8 mouse cellular contexts compared by ENCODE assay signal in genomic region chr11:97685613-97686321, GRCm38 (mm10). TPM values are rescaled to one million over a fixed set of nuclear protein-coding genes. Genes with fewer than 3 reads are reported as not detected.
A peak's percentile ranks its signal among the peaks of the same experiment; 100 is the strongest.
DNase-seq lines count a peak whose midpoint lies in the region; ATAC-seq and TF ChIP-seq lines count a peak whose summit lies in the region.

Gene Cisd3 (plus strand): TSS chr11:97685826.

- ATAC-seq in forebrain, embryonic 13.5 days, result peak; percentile 71
- ATAC-seq in heart, postnatal 0 days (ENCODE audit: insufficient read depth, low read depth), result peak; percentile 93
- peak; percentile 85 for ATAC-seq in liver, embryonic 15.5 days (ENCODE audit: insufficient read depth)
- peak; percentile 70; the same call in 1 of the 2 replicates for ATAC-seq in neural tube, embryonic 11.5 days (ENCODE audit: insufficient read depth, low FRiP score, low TSS enrichment)
- peak; percentile 92 for ATAC-seq in stomach, embryonic 16.5 days (ENCODE audit: insufficient read depth, low FRiP score)

- H3K9ac ChIP-seq in forebrain, embryonic 13.5 days, result peak within 1 kb of the TSS; percentile 72
- H3K9ac ChIP-seq in heart, postnatal 0 days (replicated peaks; ENCODE audit: low read depth, low read length), result peak within 1 kb of the TSS; percentile 42
- no peak within 1 kb of the TSS for H3K9ac ChIP-seq in liver, embryonic 15.5 days
- peak within 1 kb of the TSS; percentile 44 for H3K9ac ChIP-seq in neural tube, embryonic 11.5 days (ENCODE audit: low read length)
- peak within 1 kb of the TSS; percentile 54 for H3K9ac ChIP-seq in stomach, embryonic 16.5 days (ENCODE audit: low read length)

- peak within 1 kb of the TSS; percentile 45 for H3K4me3 ChIP-seq in C2C12 (ENCODE audit: insufficient read depth, poor library complexity, severe bottlenecking)
- H3K4me3 ChIP-seq in brown adipose tissue, adult 24 weeks (ENCODE audit: insufficient read depth, low read depth, low read length), result peak within 1 kb of the TSS; percentile 66
- peak within 1 kb of the TSS; percentile 46 for H3K4me3 ChIP-seq in forebrain, embryonic 13.5 days
- H3K4me3 ChIP-seq in heart, postnatal 0 days (ENCODE audit: low read depth, low read length), result peak within 1 kb of the TSS; percentile 45
- peak within 1 kb of the TSS; percentile 40 for H3K4me3 ChIP-seq in liver, embryonic 15.5 days (replicated peaks)
- peak within 1 kb of the TSS; percentile 29 for H3K4me3 ChIP-seq in neural tube, embryonic 11.5 days (ENCODE audit: low read depth, low read length)
- H3K4me3 ChIP-seq in stomach, embryonic 16.5 days (replicated peaks; ENCODE audit: low read length), result peak within 1 kb of the TSS; percentile 37

- no peaks in the 10 kb centered on the region for H3K9me3 ChIP-seq in forebrain, embryonic 13.5 days (replicated peaks)
- H3K9me3 ChIP-seq in heart, postnatal 0 days (replicated peaks; ENCODE audit: control insufficient read depth, low read length), result no peaks in the 10 kb centered on the region
- H3K9me3 ChIP-seq in liver, embryonic 15.5 days (replicated peaks), result no peaks in the 10 kb centered on the region
- no peaks in the 10 kb centered on the region for H3K9me3 ChIP-seq in neural tube, embryonic 11.5 days (ENCODE audit: control insufficient read depth, low read length)
- H3K9me3 ChIP-seq in stomach, embryonic 16.5 days (replicated peaks; ENCODE audit: control insufficient read depth, low read length), result no peaks in the 10 kb centered on the region

- H3K27ac ChIP-seq in brown adipose tissue, adult 24 weeks (replicated peaks; ENCODE audit: low read depth, low read length), result peak within 1 kb of the TSS; percentile 95
- peak within 1 kb of the TSS; percentile 35; the same call in 1 of the 2 replicates for H3K27ac ChIP-seq in forebrain, embryonic 13.5 days
- peak within 1 kb of the TSS; percentile 56 for H3K27ac ChIP-seq in heart, postnatal 0 days (ENCODE audit: low read depth)
- no peak within 1 kb of the TSS for H3K27ac ChIP-seq in liver, embryonic 15.5 days (replicated peaks)
- H3K27ac ChIP-seq in neural tube, embryonic 11.5 days (ENCODE audit: low read depth, low read length), result no peak within 1 kb of the TSS
- peak within 1 kb of the TSS; percentile 42 for H3K27ac ChIP-seq in stomach, embryonic 16.5 days (ENCODE audit: low read length)

- H3K79me3 ChIP-seq in C2C12 (ENCODE audit: low read depth), result peaks cover 11% of the 10 kb centered on the region

- peaks cover 39% of the 10 kb centered on the region for H3K36me3 ChIP-seq in C2C12 (ENCODE audit: control insufficient read depth, insufficient read depth)
- peaks cover 47% of the 10 kb centered on the region for H3K36me3 ChIP-seq in forebrain, embryonic 13.5 days (ENCODE audit: poor library complexity, severe bottlenecking)
- H3K36me3 ChIP-seq in heart, postnatal 0 days (replicated peaks; ENCODE audit: control insufficient read depth, insufficient read depth, low read length), result peaks cover 34% of the 10 kb centered on the region
- H3K36me3 ChIP-seq in liver, embryonic 15.5 days (replicated peaks), result no peaks in the 10 kb centered on the region
- H3K36me3 ChIP-seq in neural tube, embryonic 11.5 days (ENCODE audit: control insufficient read depth, insufficient read depth, low read length), result peaks cover 5% of the 10 kb centered on the region
- peaks cover 10% of the 10 kb centered on the region; the same call in 1 of the 2 replicates for H3K36me3 ChIP-seq in stomach, embryonic 16.5 days (ENCODE audit: control insufficient read depth, insufficient read depth, low read length)

- peak within 1 kb of the TSS; percentile 88 for H3ac ChIP-seq in C2C12 (ENCODE audit: control insufficient read depth, insufficient read length, low read depth)

- peak within 1 kb of the TSS; percentile 92 for H3K4me2 ChIP-seq in forebrain, embryonic 13.5 days
- peak within 1 kb of the TSS; percentile 74 for H3K4me2 ChIP-seq in heart, postnatal 0 days (ENCODE audit: low read depth, low read length)
- peak within 1 kb of the TSS; percentile 61 for H3K4me2 ChIP-seq in liver, embryonic 15.5 days
- peak within 1 kb of the TSS; percentile 74 for H3K4me2 ChIP-seq in neural tube, embryonic 11.5 days (ENCODE audit: low read depth)
- H3K4me2 ChIP-seq in stomach, embryonic 16.5 days (ENCODE audit: low read depth, low read length), result peak within 1 kb of the TSS; percentile 62

- no peak for TF ChIP-seq CTCF in C2C12 (IDR thresholded peaks at IDR 0.05; ENCODE audit: control insufficient read depth, insufficient read depth, insufficient read length)
- no peak for TF ChIP-seq CTCF in heart, postnatal 0 days (IDR thresholded peaks at IDR 0.05; ENCODE audit: low read depth)

- H3K27me3 ChIP-seq in C2C12 (ENCODE audit: control insufficient read depth, insufficient read depth, insufficient read length), result no peaks in the 10 kb centered on the region
- no peaks in the 10 kb centered on the region for H3K27me3 ChIP-seq in forebrain, embryonic 13.5 days
- H3K27me3 ChIP-seq in heart, postnatal 0 days (ENCODE audit: control insufficient read depth, insufficient read depth, low read length), result no peaks in the 10 kb centered on the region
- peaks cover 31% of the 10 kb centered on the region for H3K27me3 ChIP-seq in liver, embryonic 15.5 days
- H3K27me3 ChIP-seq in neural tube, embryonic 11.5 days (ENCODE audit: control insufficient read depth, insufficient read depth, low read length), result no peaks in the 10 kb centered on the region
- no peaks in the 10 kb centered on the region for H3K27me3 ChIP-seq in stomach, embryonic 16.5 days (ENCODE audit: control insufficient read depth, insufficient read depth, low read length)

- DNase-seq in heart, postnatal 0 days (ENCODE audit: low spot score), result peak; percentile 91
- DNase-seq in kidney, postnatal 4 days, result peak; percentile 94 to 97
- DNase-seq in neural tube, embryonic 11.5 days (ENCODE audit: low spot score), result peak; percentile 84

- peaks cover 32% of the 10 kb centered on the region for H3K79me2 ChIP-seq in C2C12 (ENCODE audit: control insufficient read depth, insufficient read depth)

- TF ChIP-seq EP300 in heart, postnatal 0 days (IDR thresholded peaks at IDR 0.05; ENCODE audit: low read depth), result 0 out of 2 replicates have a peak, but pooled peaks have one; percentile 28

- WGBS in forebrain, embryonic 13.5 days, result 1% methylated on average over 41 of the region's 43 CpGs
- WGBS in heart, postnatal 0 days, result under 1% methylated on average over 35 of the region's 43 CpGs
- WGBS in liver, embryonic 15.5 days (ENCODE audit: insufficient replicate concordance), result under 1% methylated on average over 43 of the region's 43 CpGs
- 1% methylated on average over 43 of the region's 43 CpGs for WGBS in neural tube, embryonic 11.5 days
- WGBS in stomach, embryonic 16.5 days, result 1% methylated on average over 43 of the region's 43 CpGs

- H3K4me1 ChIP-seq in brown adipose tissue, adult 24 weeks (ENCODE audit: control insufficient read depth, insufficient read depth, insufficient read length, low read length), result peaks cover 7% of the 10 kb centered on the region; the same call in 1 of the 2 replicates
- H3K4me1 ChIP-seq in forebrain, embryonic 13.5 days, result peaks cover 21% of the 10 kb centered on the region
- peaks cover 10% of the 10 kb centered on the region; the same call in 1 of the 2 replicates for H3K4me1 ChIP-seq in heart, postnatal 0 days (ENCODE audit: control insufficient read depth, insufficient read depth)
- peaks cover 22% of the 10 kb centered on the region for H3K4me1 ChIP-seq in liver, embryonic 15.5 days (replicated peaks)
- H3K4me1 ChIP-seq in neural tube, embryonic 11.5 days (ENCODE audit: control insufficient read depth, insufficient read depth, low read length), result peaks cover 8% of the 10 kb centered on the region; the same call in 1 of the 2 replicates
- peaks cover 15% of the 10 kb centered on the region for H3K4me1 ChIP-seq in stomach, embryonic 16.5 days (ENCODE audit: control insufficient read depth, insufficient read depth, low read length)

TF ChIP-seq in C2C12, 6 proteins besides CTCF, POLR2A, EP300 and RAD21:
- TF ChIP-seq MAX (IDR thresholded peaks at IDR 0.05) (peak; percentile 74), USF1 (IDR thresholded peaks at IDR 0.05; ENCODE audit: low read depth) (no peak)
TF ChIP-seq in C2C12: peak in this region for 1.

RNA-seq across cellular contexts. Expression of gene Cisd3, which starts in this region (rescaled TPM):
- polyA plus RNA-seq in C2C12 (2012; fragmentation: generic; extraction: Trizol), result 110 TPM
- 420 and 579 TPM in 2 replicates for polyA plus RNA-seq in brown adipose tissue, adult 24 weeks (2012; ENCODE audit: insufficient read depth, insufficient read length, missing spikeins)
- polyA plus RNA-seq in forebrain, embryonic 13.5 days (2015; fragmentation: Nextera tagmentation; extraction: Ambion mirVana), result 12.8 and 17.3 TPM in 2 replicates
- total RNA-seq in heart, postnatal 0 days (2014; rRNA removed; ENCODE audit: low replicate concordance), result 46.1 and 50.8 TPM in 2 replicates
- 125 and 135 TPM in 2 replicates for polyA plus RNA-seq in heart, postnatal 0 days (2015; fragmentation: Nextera tagmentation; extraction: Ambion mirVana)
- 11.4 and 12.3 TPM in 2 replicates for polyA plus RNA-seq in liver, embryonic 15.5 days (2015; fragmentation: Nextera tagmentation; extraction: Ambion mirVana)
- polyA plus RNA-seq in neural tube, embryonic 11.5 days (2014; fragmentation: Nextera tagmentation; extraction: Ambion mirVana), result 20.2 and 21.1 TPM in 2 replicates
- polyA plus RNA-seq in stomach, embryonic 16.5 days (2015; fragmentation: Nextera tagmentation; extraction: Ambion mirVana), result 34.2 and 35.1 TPM in 2 replicates

Comparison
In these comparisons a context has a peak if more than half of its experiments do, and no peak if none do; other contexts are left out.
1. H3K27ac ChIP-seq: peak in brown adipose tissue, adult 24 weeks (single experiment), forebrain, embryonic 13.5 days (single experiment), heart, postnatal 0 days (single experiment) and stomach, embryonic 16.5 days (single experiment); none in liver, embryonic 15.5 days (single experiment) and neural tube, embryonic 11.5 days (single experiment).
2. Peak in every context shown above with its lines, with median percentiles within 50 percentile points of each other: H3K4me3 ChIP-seq, ATAC-seq, H3K4me2 ChIP-seq and DNase-seq.